Mouse (Mus musculus) frontal cortex, postnatal 36 days (tissue): ENCODE measurements around the gene Rptor.

Experiments used
- DNase-seq, 2 experiments: peaks; one replicate each; pipeline ENCODE4 v3.0.0; 2022; ENCODE audit warnings: low spot score in 2 of 2

Rptor gene

GRCm38 (mm10) chr11:119738990-119739846 is 136.5 kb downstream of the Rptor start:
- DNase-seq = peak; percentile 42 to 49

- DNase-seq = no peak
Measured at GRCm38 (mm10) chr11:119741401-119741800, 138.7 kb downstream of the Rptor start.

GRCm38 (mm10) chr11:119744436-119744835 is 141.7 kb downstream of the Rptor start:
- no peak for DNase-seq

- no peak for DNase-seq
Measured at GRCm38 (mm10) chr11:119745333-119745732, 142.6 kb downstream of the Rptor start.

- DNase-seq = no peak
Measured at GRCm38 (mm10) chr11:119754459-119754858, 151.8 kb downstream of the Rptor start.

GRCm38 (mm10) chr11:119758214-119758613 is 155.5 kb downstream of the Rptor start:
- DNase-seq = no peak

- no peak for DNase-seq
Measured at GRCm38 (mm10) chr11:119758705-119759327, 156.1 kb downstream of the Rptor start.

- DNase-seq = no peak
Measured at GRCm38 (mm10) chr11:119762911-119763310, 160.2 kb downstream of the Rptor start.

GRCm38 (mm10) chr11:119766023-119766422 is 163.3 kb downstream of the Rptor start:
- DNase-seq = no peak

GRCm38 (mm10) chr11:119766782-119767459 is 164.2 kb downstream of the Rptor start:
- DNase-seq = no peak

GRCm38 (mm10) chr11:119767525-119767924 is 164.8 kb downstream of the Rptor start:
- DNase-seq = no peak

GRCm38 (mm10) chr11:119768511-119768910 is 165.8 kb downstream of the Rptor start:
- DNase-seq = no peak

- DNase-seq = no peak
Measured at GRCm38 (mm10) chr11:119769666-119770065, 167.0 kb downstream of the Rptor start.

GRCm38 (mm10) chr11:119770985-119771384 is 168.3 kb downstream of the Rptor start:
- no peak for DNase-seq

GRCm38 (mm10) chr11:119772896-119773295 is 170.2 kb downstream of the Rptor start:
- DNase-seq = no peak

- DNase-seq = no peak
Measured at GRCm38 (mm10) chr11:119775076-119775760, 172.5 kb downstream of the Rptor start.

GRCm38 (mm10) chr11:119777236-119777635 is 174.5 kb downstream of the Rptor start:
- DNase-seq = no peak

- DNase-seq = no peak
Measured at GRCm38 (mm10) chr11:119777872-119778271, 175.2 kb downstream of the Rptor start.

- DNase-seq = no peak
Measured at GRCm38 (mm10) chr11:119780290-119780689, 177.6 kb downstream of the Rptor start.

- no peak for DNase-seq
Measured at GRCm38 (mm10) chr11:119781165-119781564, 178.5 kb downstream of the Rptor start.

- no peak for DNase-seq
Measured at GRCm38 (mm10) chr11:119781726-119782125, 179.0 kb downstream of the Rptor start.

GRCm38 (mm10) chr11:119783653-119784052 is 180.9 kb downstream of the Rptor start:
- DNase-seq = no peak
